Mouse (Mus musculus): ENCODE results near the gene B230307C23Rik. TPM values are rescaled to one million over a fixed set of nuclear protein-coding genes. Genes with fewer than 3 reads are reported as not detected.
"Not testable (repeated sequence)": the region's sequence is repeated elsewhere in the genome, so short reads cannot be mapped to it uniquely, and the experiment has no call there.

The B230307C23Rik gene
- polyA plus RNA-seq, 1 experiment from 2014 or later, result 22.8 TPM

DNA sequence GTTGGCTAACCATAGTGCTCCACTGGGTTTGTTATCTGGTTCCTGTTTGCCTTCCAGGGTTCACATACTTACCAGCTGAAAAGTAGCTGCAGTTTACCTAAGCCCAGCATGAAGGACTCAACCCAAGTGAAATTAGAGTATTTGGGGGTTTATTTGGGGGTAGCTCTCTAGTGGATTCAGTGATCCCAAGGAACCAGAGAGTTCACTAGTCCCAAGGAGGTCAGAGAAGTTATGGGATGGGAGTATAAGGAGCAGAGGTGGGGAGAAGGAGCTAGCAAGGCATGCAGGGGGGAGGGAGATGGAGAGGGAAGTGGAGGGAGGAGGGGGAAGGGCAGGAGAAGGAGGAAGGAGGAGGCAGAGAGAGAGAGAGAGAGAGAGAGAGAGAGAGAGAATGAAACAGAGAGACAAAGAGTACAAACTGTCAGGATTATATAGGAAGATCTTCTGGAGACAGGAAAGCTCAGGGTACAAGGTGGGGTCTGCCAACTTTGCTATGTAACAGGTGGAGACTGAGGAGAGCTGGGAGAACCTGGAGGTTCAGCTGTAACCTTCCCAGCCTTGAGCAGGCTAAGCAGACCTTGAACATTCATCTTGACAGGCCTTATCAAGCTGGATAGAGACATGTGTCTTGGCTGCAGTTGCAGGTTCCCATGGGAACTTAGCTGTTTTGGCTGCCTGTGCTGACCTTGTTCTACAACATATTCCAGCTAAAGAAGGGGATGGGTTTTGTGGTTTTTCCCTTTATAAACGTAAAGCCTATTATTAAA lies 1.1 kb upstream of the B230307C23Rik start:
- peak overlapping the region; percentile 53; the same call in 1 of the 2 replicates for H3K4me3 ChIP-seq (ENCODE audit: low read depth, low read length)
- 25% methylated on average over 1 of the region's 1 CpGs for WGBS
- H3K27me3 ChIP-seq (replicated peaks; ENCODE audit: control insufficient read depth, insufficient read depth, low read length), result no peaks in the 10 kb centered on the region
- no peak for ATAC-seq
- no peak for TF ChIP-seq CTCF (IDR thresholded peaks at IDR 0.05; ENCODE audit: low read depth)
- H3K9me3 ChIP-seq (ENCODE audit: control insufficient read depth), result no peaks in the 10 kb centered on the region
- peak overlapping the region; percentile 73 for H3K4me2 ChIP-seq (replicated peaks; ENCODE audit: low read depth)
- H3K4me1 ChIP-seq (replicated peaks; ENCODE audit: control insufficient read depth, insufficient read depth, low read length), result no peaks in the 10 kb centered on the region
- H3K27ac ChIP-seq (ENCODE audit: low read depth, low read length), result no peak overlapping the region
- H3K9ac ChIP-seq (ENCODE audit: low read depth, low read length), result no peak overlapping the region
- H3K36me3 ChIP-seq (ENCODE audit: control insufficient read depth, insufficient read depth), result no peaks in the 10 kb centered on the region

DNA sequence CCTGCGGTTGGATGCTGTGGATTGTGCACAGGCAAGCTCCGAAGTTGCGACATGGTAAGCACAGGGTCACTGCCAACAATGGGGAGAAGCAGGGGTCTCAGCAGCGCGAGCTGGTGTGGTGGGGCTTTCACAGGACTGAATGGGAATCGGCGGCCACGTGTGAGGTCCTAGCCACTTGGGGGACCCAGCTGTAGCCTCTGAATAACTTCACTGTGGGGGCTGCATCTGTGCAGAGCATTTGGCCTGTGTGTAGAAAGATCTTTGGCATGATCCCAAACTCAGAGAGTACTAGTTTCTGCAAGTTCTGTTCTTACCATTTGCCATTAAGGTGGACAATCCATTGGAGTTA lies 242 bp downstream of the B230307C23Rik start:
- not testable (repeated sequence) for H3K4me1 ChIP-seq (replicated peaks; ENCODE audit: control insufficient read depth, insufficient read depth, low read length); H3K27me3 ChIP-seq (replicated peaks; ENCODE audit: control insufficient read depth, insufficient read depth, low read length); H3K36me3 ChIP-seq (ENCODE audit: control insufficient read depth, insufficient read depth); H3K9me3 ChIP-seq (ENCODE audit: control insufficient read depth)
- Histone ChIP-seq H3K4me2 (replicated peaks; ENCODE audit: low read depth) (peak overlapping the region; percentile 73), H3K27ac (ENCODE audit: low read depth, low read length) (peak overlapping the region; percentile 86), H3K4me3 (ENCODE audit: low read depth, low read length) (peak overlapping the region; percentile 53), H3K9ac (ENCODE audit: low read depth, low read length) (peak overlapping the region; percentile 46)
- ATAC-seq, result peak; percentile 29
- under 1% methylated on average over 8 of the region's 8 CpGs for WGBS

DNA sequence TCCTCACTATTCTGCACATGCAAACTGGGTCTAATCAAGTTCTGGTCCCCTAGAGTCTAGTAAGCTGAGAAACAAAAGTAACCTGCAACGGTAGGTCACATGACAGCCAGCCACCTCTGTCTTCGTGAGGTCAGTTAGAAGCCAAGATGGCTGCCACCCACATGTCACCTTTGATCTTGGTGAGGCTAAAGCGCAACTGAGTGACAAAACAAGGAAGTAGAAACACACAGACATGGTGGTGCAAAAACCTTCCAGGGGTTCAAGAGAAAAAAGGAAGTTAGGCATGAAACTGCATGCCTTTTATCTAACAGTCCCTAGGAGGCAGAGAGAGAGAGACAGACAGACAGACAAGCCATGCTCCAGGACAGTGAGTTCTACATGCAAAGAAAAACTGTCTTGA lies 25.0 kb downstream of the B230307C23Rik start:
- no peak for ATAC-seq
- Histone ChIP-seq H3K36me3 (ENCODE audit: control insufficient read depth, insufficient read depth) (no peaks in the 10 kb centered on the region; the same call in 1 of the 2 replicates), H3K9me3 (ENCODE audit: control insufficient read depth) (peaks cover 8% of the 10 kb centered on the region; the same call in 1 of the 2 replicates), H3K27me3 (replicated peaks; ENCODE audit: control insufficient read depth, insufficient read depth, low read length) (no peaks in the 10 kb centered on the region), H3K4me3 (ENCODE audit: low read depth, low read length) (no peak overlapping the region), H3K4me1 (replicated peaks; ENCODE audit: control insufficient read depth, insufficient read depth, low read length) (no peaks in the 10 kb centered on the region), H3K27ac (ENCODE audit: low read depth, low read length) (no peak overlapping the region), H3K9ac (ENCODE audit: low read depth, low read length) (no peak overlapping the region), H3K4me2 (replicated peaks; ENCODE audit: low read depth) (no peak overlapping the region)
- TF ChIP-seq CTCF (IDR thresholded peaks at IDR 0.05; ENCODE audit: low read depth), result no peak
- WGBS, result 88% methylated on average over 3 of the region's 3 CpGs

DNA sequence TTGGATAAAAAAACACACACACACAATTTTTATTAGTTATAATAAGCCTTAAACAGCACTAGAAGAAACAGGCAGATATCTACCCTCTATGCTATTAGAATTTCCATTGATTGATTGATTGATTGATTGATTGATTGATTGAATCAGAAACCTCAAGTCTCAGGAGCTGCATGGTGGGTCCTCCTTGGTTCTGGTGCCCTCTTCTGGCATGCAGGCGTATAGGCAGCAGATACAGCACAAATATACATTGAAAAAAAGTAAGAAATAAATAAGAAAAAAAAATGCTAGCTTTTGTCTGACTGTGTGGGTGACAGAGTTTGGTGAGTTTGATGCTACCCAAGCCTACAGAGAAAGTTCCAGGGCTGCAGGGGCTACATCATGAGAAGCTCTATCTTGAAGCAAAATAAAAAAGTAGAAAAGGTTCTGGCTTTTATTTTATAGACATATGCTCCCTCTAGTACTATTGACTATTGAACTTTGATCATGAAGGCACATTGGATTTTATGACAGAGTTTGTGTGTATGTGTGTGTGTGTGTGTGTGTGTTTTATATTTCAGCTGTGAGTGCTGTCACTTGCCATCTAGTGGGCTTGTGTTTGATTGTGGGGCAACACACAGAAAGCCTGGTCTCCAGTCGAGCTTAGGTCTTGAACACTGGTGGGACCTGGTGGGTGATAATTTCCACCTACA lies 25.7 kb downstream of the B230307C23Rik start:
- H3K9ac ChIP-seq (ENCODE audit: low read depth, low read length), result no peak overlapping the region
- H3K27me3 ChIP-seq (replicated peaks; ENCODE audit: control insufficient read depth, insufficient read depth, low read length), result no peaks in the 10 kb centered on the region
- peak; percentile 64 for TF ChIP-seq CTCF (IDR thresholded peaks at IDR 0.05; ENCODE audit: low read depth)
- H3K27ac ChIP-seq (ENCODE audit: low read depth, low read length), result no peak overlapping the region
- H3K9me3 ChIP-seq (ENCODE audit: control insufficient read depth), result peaks cover 1% of the 10 kb centered on the region; the same call in 1 of the 2 replicates
- H3K36me3 ChIP-seq (ENCODE audit: control insufficient read depth, insufficient read depth), result no peaks in the 10 kb centered on the region; the same call in 1 of the 2 replicates
- no peaks in the 10 kb centered on the region for H3K4me1 ChIP-seq (replicated peaks; ENCODE audit: control insufficient read depth, insufficient read depth, low read length)
- 82% methylated on average over 2 of the region's 2 CpGs for WGBS
- peak; percentile 78; the same call in 1 of the 2 replicates for ATAC-seq
- no peak overlapping the region for H3K4me3 ChIP-seq (ENCODE audit: low read depth, low read length)
- no peak overlapping the region for H3K4me2 ChIP-seq (replicated peaks; ENCODE audit: low read depth)

DNA sequence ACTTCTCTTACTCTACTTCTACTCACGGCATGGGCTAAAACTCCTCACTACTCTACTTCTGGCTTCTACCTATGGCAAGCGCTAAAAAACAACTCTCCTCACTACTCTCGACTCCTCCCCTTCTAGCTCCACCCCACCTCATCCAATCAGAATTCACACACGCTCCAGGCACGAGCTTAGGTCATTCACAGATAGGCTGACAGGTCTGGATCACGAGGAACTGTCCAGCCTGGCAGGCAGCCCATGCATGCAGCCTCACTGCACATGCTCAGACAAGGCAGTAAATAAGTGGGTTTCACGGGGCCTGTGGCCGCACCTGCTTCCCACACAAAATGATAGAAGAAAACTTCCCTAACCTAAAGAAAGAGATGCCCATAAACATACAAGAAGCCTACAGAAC lies 29.1 kb downstream of the B230307C23Rik start:
- not testable (repeated sequence) for H3K4me1 ChIP-seq (replicated peaks; ENCODE audit: control insufficient read depth, insufficient read depth, low read length); H3K9ac ChIP-seq (ENCODE audit: low read depth, low read length); H3K36me3 ChIP-seq (ENCODE audit: control insufficient read depth, insufficient read depth); H3K4me3 ChIP-seq (ENCODE audit: low read depth, low read length); H3K4me2 ChIP-seq (replicated peaks; ENCODE audit: low read depth); H3K27ac ChIP-seq (ENCODE audit: low read depth, low read length); H3K9me3 ChIP-seq (ENCODE audit: control insufficient read depth); ATAC-seq; H3K27me3 ChIP-seq (replicated peaks; ENCODE audit: control insufficient read depth, insufficient read depth, low read length)
- WGBS, result 84% methylated on average over 8 of the region's 8 CpGs

DNA sequence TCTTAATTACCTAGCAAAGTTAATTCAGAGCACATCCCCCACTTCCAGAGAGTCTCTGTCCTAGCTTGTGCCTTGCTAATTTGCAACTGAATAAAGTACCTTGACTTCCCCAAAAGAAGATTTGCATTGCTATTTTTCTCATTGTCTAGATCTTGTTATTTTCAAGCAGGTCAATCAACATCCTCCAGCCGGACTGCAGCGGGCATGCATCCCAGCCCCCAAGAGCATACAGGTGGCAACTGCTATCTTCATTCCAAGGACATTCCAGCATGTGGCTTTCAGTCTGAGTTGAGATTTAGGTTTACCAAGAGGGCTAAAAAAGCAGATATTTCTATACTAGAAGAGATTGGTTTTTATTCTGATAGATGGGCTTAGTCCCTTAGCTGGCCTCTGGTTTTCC lies 37.9 kb downstream of the B230307C23Rik start:
- H3K4me1 ChIP-seq (replicated peaks; ENCODE audit: control insufficient read depth, insufficient read depth, low read length); H3K27me3 ChIP-seq (replicated peaks; ENCODE audit: control insufficient read depth, insufficient read depth, low read length); H3K4me3 ChIP-seq (ENCODE audit: low read depth, low read length); H3K9me3 ChIP-seq (ENCODE audit: control insufficient read depth); H3K4me2 ChIP-seq (replicated peaks; ENCODE audit: low read depth); H3K27ac ChIP-seq (ENCODE audit: low read depth, low read length); ATAC-seq; H3K9ac ChIP-seq (ENCODE audit: low read depth, low read length); H3K36me3 ChIP-seq (ENCODE audit: control insufficient read depth, insufficient read depth): not testable (repeated sequence)
- 99% methylated on average over 2 of the region's 2 CpGs for WGBS

All from intestine, postnatal 0 days (tissue).